Mouse (Mus musculus): ENCODE data around the gene Cx3cr1. TPM values are rescaled to one million over a fixed set of nuclear protein-coding genes. Genes with fewer than 3 reads are reported as not detected.

Gene Cx3cr1
- polyA plus RNA-seq, 1 experiment from 2014 or later, result 4.0 TPM

GRCm38 (mm10) chr9:119893881-119894280 lies 175.8 kb downstream of the Cx3cr1 start:
- peaks cover 30% of the 10 kb centered on the region for H3K4me1 ChIP-seq
- 0 out of 2 replicates have a peak, but pooled peaks cover 2% of the 10 kb centered on the region for H3K36me3 ChIP-seq
- H3K4me3 ChIP-seq, result no peak overlapping the region
- 78% methylated on average over 5 of the region's 5 CpGs for WGBS
- H3K27ac ChIP-seq, result peak overlapping the region; percentile 95
- no peak for DNase-seq (ENCODE audit: low spot score)
- no peaks in the 10 kb centered on the region for H3K27me3 ChIP-seq (ENCODE audit: low read depth, poor library complexity, severe bottlenecking)
- no peaks in the 10 kb centered on the region for H3K9me3 ChIP-seq (replicated peaks)

GRCm38 (mm10) chr9:119890692-119891091 lies 179.0 kb downstream of the Cx3cr1 start:
- H3K4me1 ChIP-seq, result peaks cover 26% of the 10 kb centered on the region
- H3K4me3 ChIP-seq, result no peak overlapping the region
- DNase-seq (ENCODE audit: low spot score), result no peak
- no peaks in the 10 kb centered on the region for H3K36me3 ChIP-seq
- H3K27me3 ChIP-seq (ENCODE audit: low read depth, poor library complexity, severe bottlenecking), result no peaks in the 10 kb centered on the region
- no peaks in the 10 kb centered on the region for H3K9me3 ChIP-seq (replicated peaks)
- no peak overlapping the region for H3K27ac ChIP-seq
- 54% methylated on average over 2 of the region's 2 CpGs for WGBS

GRCm38 (mm10) chr9:119889446-119889845 lies 180.2 kb downstream of the Cx3cr1 start:
- Histone ChIP-seq H3K27me3 (ENCODE audit: low read depth, poor library complexity, severe bottlenecking) (no peaks in the 10 kb centered on the region), H3K9me3 (replicated peaks) (no peaks in the 10 kb centered on the region), H3K4me1 (peaks cover 18% of the 10 kb centered on the region), H3K36me3 (no peaks in the 10 kb centered on the region), H3K4me3 (no peak overlapping the region), H3K27ac (no peak overlapping the region)
- WGBS, result 87% methylated on average over 9 of the region's 9 CpGs
- DNase-seq (ENCODE audit: low spot score), result no peak

GRCm38 (mm10) chr9:119888843-119889246 lies 180.8 kb downstream of the Cx3cr1 start:
- no peak overlapping the region for H3K4me3 ChIP-seq
- peak; percentile 39 for DNase-seq (ENCODE audit: low spot score)
- 69% methylated on average over 2 of the region's 2 CpGs for WGBS
- H3K27ac ChIP-seq, result no peak overlapping the region
- no peaks in the 10 kb centered on the region for H3K27me3 ChIP-seq (ENCODE audit: low read depth, poor library complexity, severe bottlenecking)
- peaks cover 14% of the 10 kb centered on the region for H3K4me1 ChIP-seq
- H3K36me3 ChIP-seq, result no peaks in the 10 kb centered on the region
- H3K9me3 ChIP-seq (replicated peaks), result no peaks in the 10 kb centered on the region

- H3K4me3 ChIP-seq, result no peak overlapping the region
- H3K36me3 ChIP-seq, result no peaks in the 10 kb centered on the region
- H3K9me3 ChIP-seq (replicated peaks), result no peaks in the 10 kb centered on the region
- peaks cover 14% of the 10 kb centered on the region for H3K4me1 ChIP-seq
- DNase-seq (ENCODE audit: low spot score), result no peak
- H3K27ac ChIP-seq, result no peak overlapping the region
- WGBS, result 69% methylated on average over 4 of the region's 4 CpGs
- H3K27me3 ChIP-seq (ENCODE audit: low read depth, poor library complexity, severe bottlenecking), result no peaks in the 10 kb centered on the region
Observed at GRCm38 (mm10) chr9:119887144-119887901, 182.4 kb downstream of the Cx3cr1 start.

GRCm38 (mm10) chr9:119854170-119854569 lies 215.5 kb downstream of the Cx3cr1 start:
- no peak for DNase-seq (ENCODE audit: low spot score)
- no peaks in the 10 kb centered on the region for H3K36me3 ChIP-seq
- 71% methylated on average over 8 of the region's 8 CpGs for WGBS
- no peaks in the 10 kb centered on the region for H3K9me3 ChIP-seq (replicated peaks)
- H3K4me3 ChIP-seq, result no peak overlapping the region
- H3K27me3 ChIP-seq (ENCODE audit: low read depth, poor library complexity, severe bottlenecking), result no peaks in the 10 kb centered on the region
- H3K4me1 ChIP-seq, result peaks cover 7% of the 10 kb centered on the region; the same call in 1 of the 2 replicates
- no peak overlapping the region for H3K27ac ChIP-seq

- 87% methylated on average over 2 of the region's 2 CpGs for WGBS
- no peaks in the 10 kb centered on the region for H3K27me3 ChIP-seq (ENCODE audit: low read depth, poor library complexity, severe bottlenecking)
- no peak for DNase-seq (ENCODE audit: low spot score)
- no peak overlapping the region for H3K4me3 ChIP-seq
- H3K36me3 ChIP-seq, result no peaks in the 10 kb centered on the region
- H3K4me1 ChIP-seq, result peaks cover 16% of the 10 kb centered on the region
- H3K9me3 ChIP-seq (replicated peaks), result no peaks in the 10 kb centered on the region
- H3K27ac ChIP-seq, result no peak overlapping the region
Observed at GRCm38 (mm10) chr9:119853071-119853846, 216.4 kb downstream of the Cx3cr1 start.

GRCm38 (mm10) chr9:119852347-119853030 lies 217.2 kb downstream of the Cx3cr1 start:
- no peaks in the 10 kb centered on the region for H3K9me3 ChIP-seq (replicated peaks)
- H3K27ac ChIP-seq, result no peak overlapping the region
- WGBS, result 86% methylated on average over 10 of the region's 10 CpGs
- H3K27me3 ChIP-seq (ENCODE audit: low read depth, poor library complexity, severe bottlenecking), result no peaks in the 10 kb centered on the region
- H3K4me1 ChIP-seq, result peaks cover 16% of the 10 kb centered on the region
- DNase-seq (ENCODE audit: low spot score), result no peak
- H3K36me3 ChIP-seq, result no peaks in the 10 kb centered on the region
- H3K4me3 ChIP-seq, result no peak overlapping the region

Other genes starting within 250 kb of the Cx3cr1 start
- gene Scn11a, start 244.4 kb downstream of the Cx3cr1 start, polyA plus RNA-seq (2016; fragmentation: Nextera tagmentation; extraction: Ambion mirVana), result 0.06 and 0.25 TPM in 2 replicates
- 66.0 and 71.8 TPM in 2 replicates for gene Wdr48, start 175.0 kb downstream of the Cx3cr1 start, polyA plus RNA-seq (2016; fragmentation: Nextera tagmentation; extraction: Ambion mirVana)
- 30.3 and 33.0 TPM in 2 replicates for gene Gorasp1, start 132.3 kb downstream of the Cx3cr1 start, polyA plus RNA-seq (2016; fragmentation: Nextera tagmentation; extraction: Ambion mirVana)
- 0.34 and 0.43 TPM in 2 replicates for gene Ttc21a, start 132.3 kb downstream of the Cx3cr1 start, polyA plus RNA-seq (2016; fragmentation: Nextera tagmentation; extraction: Ambion mirVana)
- gene Csrnp1, start 85.2 kb downstream of the Cx3cr1 start, polyA plus RNA-seq (2016; fragmentation: Nextera tagmentation; extraction: Ambion mirVana), result 3.2 and 3.5 TPM in 2 replicates
- 0.05 and 0.09 TPM in 2 replicates for gene Xirp1, start 46.3 kb downstream of the Cx3cr1 start, polyA plus RNA-seq (2016; fragmentation: Nextera tagmentation; extraction: Ambion mirVana)
- gene Ccr8, start 22.2 kb upstream of the Cx3cr1 start, polyA plus RNA-seq (2016; fragmentation: Nextera tagmentation; extraction: Ambion mirVana), result not detected in 2 replicates
- gene Slc25a38, start 40.5 kb upstream of the Cx3cr1 start, polyA plus RNA-seq (2016; fragmentation: Nextera tagmentation; extraction: Ambion mirVana), result 46.7 and 47.0 TPM in 2 replicates
- gene Rpsa, start 57.8 kb upstream of the Cx3cr1 start, polyA plus RNA-seq (2016; fragmentation: Nextera tagmentation; extraction: Ambion mirVana), result 1,497 and 1,677 TPM in 2 replicates
- not detected in 2 replicates for gene Mobp, start 79.8 kb upstream of the Cx3cr1 start, polyA plus RNA-seq (2016; fragmentation: Nextera tagmentation; extraction: Ambion mirVana)
- gene Myrip, start 231.6 kb upstream of the Cx3cr1 start, polyA plus RNA-seq (2016; fragmentation: Nextera tagmentation; extraction: Ambion mirVana), result 0.31 TPM in 1 of 2 replicates, not detected in the other

Measured in limb, embryonic 10.5 days (tissue).